Mouse (Mus musculus): ENCODE measurements at regions not wholly inside any gene's neighbourhood (a gene's known extent, or its start where the extent isn't known, plus 50 kb on each side); places are given as distances from the start of the nearest gene placed in this dataset.
"Not testable (repeated sequence)": the region's sequence is repeated elsewhere in the genome, so short reads cannot be mapped to it uniquely, and the experiment has no call there.

- 22% methylated on average over 3 of the region's 3 CpGs for WGBS
- no peak for ATAC-seq (ENCODE audit: insufficient number of reproducible peaks, insufficient read depth, low FRiP score, low TSS enrichment, low read depth)
- peaks cover 27% of the 10 kb centered on the region for H3K4me1 ChIP-seq
- no peaks in the 10 kb centered on the region for H3K27me3 ChIP-seq
- H3K27ac ChIP-seq: peak overlapping the region; percentile 8; the same call in 1 of the 2 replicates
- no peak overlapping the region for H3K4me2 ChIP-seq
- H3K36me3 ChIP-seq: no peaks in the 10 kb centered on the region
- no peaks in the 10 kb centered on the region for H3K9me3 ChIP-seq
- no peak overlapping the region for H3K9ac ChIP-seq
- no peak overlapping the region for H3K4me3 ChIP-seq
These were observed 604.6 kb downstream of the Dcdc2c start for GRCm38 (mm10) chr12:27947646-27948045.

GRCm38 (mm10) chr12:27946866-27947459 lies 604.6 kb upstream of the Sox11 start:
- Histone ChIP-seq H3K4me1 (peaks cover 27% of the 10 kb centered on the region), H3K4me3 (no peak overlapping the region), H3K27me3 (no peaks in the 10 kb centered on the region), H3K27ac (peak overlapping the region; percentile 8; the same call in 1 of the 2 replicates), H3K36me3 (no peaks in the 10 kb centered on the region), H3K9me3 (no peaks in the 10 kb centered on the region), H3K4me2 (peak overlapping the region; percentile 14; the same call in 1 of the 2 replicates), H3K9ac (no peak overlapping the region)
- ATAC-seq (ENCODE audit: insufficient number of reproducible peaks, insufficient read depth, low FRiP score, low TSS enrichment, low read depth): no peak
- WGBS: 10% methylated on average over 7 of the region's 7 CpGs

GRCm38 (mm10) chr12:27945411-27945810 lies 603.0 kb upstream of the Sox11 start:
- no peak overlapping the region for H3K9ac ChIP-seq
- no peaks in the 10 kb centered on the region for H3K9me3 ChIP-seq
- H3K4me2 ChIP-seq: no peak overlapping the region
- H3K27me3 ChIP-seq: no peaks in the 10 kb centered on the region
- H3K4me1 ChIP-seq: peaks cover 27% of the 10 kb centered on the region
- no peak overlapping the region for H3K4me3 ChIP-seq
- WGBS: 42% methylated on average over 2 of the region's 2 CpGs
- H3K36me3 ChIP-seq: no peaks in the 10 kb centered on the region
- H3K27ac ChIP-seq: no peak overlapping the region
- ATAC-seq (ENCODE audit: insufficient number of reproducible peaks, insufficient read depth, low FRiP score, low TSS enrichment, low read depth): no peak

GRCm38 (mm10) chr12:27941053-27941452 lies 598.7 kb upstream of the Sox11 start:
- H3K4me1 ChIP-seq: peaks cover 9% of the 10 kb centered on the region
- WGBS: 54% methylated on average over 1 of the region's 1 CpGs

GRCm38 (mm10) chr12:27932382-27933140 lies 590.2 kb upstream of the Sox11 start:
- Histone ChIP-seq H3K4me2 (peak overlapping the region; percentile 27), H3K27ac (0 out of 2 replicates have a peak overlapping the region, but pooled peaks have one; percentile 2), H3K9ac (no peak overlapping the region), H3K4me1 (peaks cover 31% of the 10 kb centered on the region), H3K36me3 (no peaks in the 10 kb centered on the region), H3K9me3 (no peaks in the 10 kb centered on the region), H3K4me3 (no peak overlapping the region), H3K27me3 (no peaks in the 10 kb centered on the region)
- peak; percentile 57; the same call in 1 of the 2 replicates for ATAC-seq (ENCODE audit: insufficient number of reproducible peaks, insufficient read depth, low FRiP score, low TSS enrichment, low read depth)
- WGBS: 17% methylated on average over 7 of the region's 7 CpGs

More at GRCm38 (mm10) chr12:27941053-27941452, 598.7 kb upstream of the Sox11 start:
- H3K9ac ChIP-seq: no peak overlapping the region
- H3K4me3 ChIP-seq: no peak overlapping the region
- H3K4me2 ChIP-seq: no peak overlapping the region
- no peak for ATAC-seq (ENCODE audit: insufficient number of reproducible peaks, insufficient read depth, low FRiP score, low TSS enrichment, low read depth)
- H3K36me3 ChIP-seq: no peaks in the 10 kb centered on the region
- H3K27ac ChIP-seq: no peak overlapping the region
- H3K27me3 ChIP-seq: no peaks in the 10 kb centered on the region
- H3K9me3 ChIP-seq: no peaks in the 10 kb centered on the region

- no peak for ATAC-seq (ENCODE audit: insufficient number of reproducible peaks, insufficient read depth, low FRiP score, low TSS enrichment, low read depth)
- H3K27ac ChIP-seq: no peak overlapping the region
- H3K4me2 ChIP-seq: no peak overlapping the region
- WGBS: 34% methylated on average over 11 of the region's 11 CpGs
- no peak overlapping the region for H3K9ac ChIP-seq
- H3K27me3 ChIP-seq: no peaks in the 10 kb centered on the region
- peaks cover 31% of the 10 kb centered on the region for H3K4me1 ChIP-seq
- H3K9me3 ChIP-seq: no peaks in the 10 kb centered on the region
- H3K36me3 ChIP-seq: no peaks in the 10 kb centered on the region
- no peak overlapping the region for H3K4me3 ChIP-seq
These were observed 586.1 kb upstream of the Sox11 start for GRCm38 (mm10) chr12:27928366-27928963.

GRCm38 (mm10) chr12:27926730-27927129 lies 584.4 kb upstream of the Sox11 start:
- H3K27me3 ChIP-seq: no peaks in the 10 kb centered on the region
- H3K9me3 ChIP-seq: no peaks in the 10 kb centered on the region
- no peak overlapping the region for H3K4me2 ChIP-seq
- H3K4me3 ChIP-seq: no peak overlapping the region
- 65% methylated on average over 6 of the region's 6 CpGs for WGBS
- H3K27ac ChIP-seq: no peak overlapping the region
- no peak overlapping the region for H3K9ac ChIP-seq
- no peaks in the 10 kb centered on the region for H3K36me3 ChIP-seq
- H3K4me1 ChIP-seq: peaks cover 20% of the 10 kb centered on the region
- ATAC-seq (ENCODE audit: insufficient number of reproducible peaks, insufficient read depth, low FRiP score, low TSS enrichment, low read depth): no peak

- Histone ChIP-seq H3K9me3 (no peaks in the 10 kb centered on the region), H3K4me1 (no peaks in the 10 kb centered on the region), H3K27ac (no peak overlapping the region), H3K36me3 (no peaks in the 10 kb centered on the region), H3K9ac (no peak overlapping the region), H3K4me3 (no peak overlapping the region), H3K4me2 (no peak overlapping the region), H3K27me3 (no peaks in the 10 kb centered on the region)
- ATAC-seq (ENCODE audit: insufficient number of reproducible peaks, insufficient read depth, low FRiP score, low TSS enrichment, low read depth): no peak
- WGBS: 83% methylated on average over 1 of the region's 1 CpGs
These were observed 578.2 kb upstream of the Sox11 start for GRCm38 (mm10) chr12:27920607-27921006.

GRCm38 (mm10) chr12:27916401-27916920 lies 574.1 kb upstream of the Sox11 start:
- Histone ChIP-seq H3K36me3 (no peaks in the 10 kb centered on the region), H3K9ac (no peak overlapping the region), H3K4me1 (no peaks in the 10 kb centered on the region), H3K27me3 (no peaks in the 10 kb centered on the region), H3K9me3 (no peaks in the 10 kb centered on the region), H3K4me2 (no peak overlapping the region), H3K4me3 (no peak overlapping the region), H3K27ac (no peak overlapping the region)
- 64% methylated on average over 3 of the region's 3 CpGs for WGBS
- ATAC-seq (ENCODE audit: insufficient number of reproducible peaks, insufficient read depth, low FRiP score, low TSS enrichment, low read depth): no peak

- H3K27me3 ChIP-seq: no peaks in the 10 kb centered on the region
- H3K4me2 ChIP-seq: no peak overlapping the region
- no peaks in the 10 kb centered on the region for H3K9me3 ChIP-seq
- WGBS: 73% methylated on average over 5 of the region's 5 CpGs
- H3K4me3 ChIP-seq: no peak overlapping the region
- no peak overlapping the region for H3K9ac ChIP-seq
- ATAC-seq (ENCODE audit: insufficient number of reproducible peaks, insufficient read depth, low FRiP score, low TSS enrichment, low read depth): no peak
- H3K4me1 ChIP-seq: no peaks in the 10 kb centered on the region
- no peak overlapping the region for H3K27ac ChIP-seq
- no peaks in the 10 kb centered on the region for H3K36me3 ChIP-seq
These were observed 567.2 kb upstream of the Sox11 start for GRCm38 (mm10) chr12:27909417-27910100.

GRCm38 (mm10) chr12:27896682-27897081 lies 554.3 kb upstream of the Sox11 start:
- not testable (repeated sequence) for H3K36me3 ChIP-seq; H3K27ac ChIP-seq; H3K9ac ChIP-seq; H3K9me3 ChIP-seq; ATAC-seq (ENCODE audit: insufficient number of reproducible peaks, insufficient read depth, low FRiP score, low TSS enrichment, low read depth); H3K27me3 ChIP-seq; H3K4me1 ChIP-seq; H3K4me3 ChIP-seq; H3K4me2 ChIP-seq

Data from embryonic facial prominence, embryonic 13.5 days (tissue).